Mouse (Mus musculus) heart, embryonic 14.5 days (tissue): ENCODE data around the gene Uvrag. TPM values are rescaled to one million over a fixed set of nuclear protein-coding genes. Genes with fewer than 3 reads are reported as not detected.

ENCODE experiments used
- ATAC-seq: fragments of 200-750 bp; cut with Nextera tagmentation; 2 replicates; pipeline ENCODE4 v1.8.0; 2017; ENCODE audit warnings: low read depth, moderate TSS enrichment; ENCODE audit not compliant: insufficient number of reproducible peaks, insufficient read depth, low FRiP score
- H3K27ac ChIP-seq, 2 experiments: fragments of 200-500 bp in 1 of 2; fragments of 300-500 bp in 1 of 2; sonication (generic) in 1 of 2; replicated peaks in 1 of 2; 2 replicates each; pipeline ENCODE4 v1.5.1; 2012 to 2014; ENCODE audit warnings: low read depth in 2 of 2, low read length in 2 of 2, control low read depth in 1 of 2, mild to moderate bottlenecking in 1 of 2, mixed read lengths in 1 of 2; ENCODE audit not compliant: control insufficient read depth in 1 of 2, insufficient read depth in 1 of 2
- H3K27me3 ChIP-seq: fragments of 300-500 bp; sonication (generic); 2 replicates; pipeline ENCODE4 v1.6.1; 2014; ENCODE audit warnings: mild to moderate bottlenecking, low read length, control low read depth; ENCODE audit not compliant: control insufficient read depth, insufficient read depth
- H3K36me3 ChIP-seq: fragments of 300-500 bp; sonication (generic); 2 replicates; pipeline ENCODE4 v1.6.1; 2014; ENCODE audit warnings: mild to moderate bottlenecking, control low read depth, low read length, mixed read lengths; ENCODE audit not compliant: control insufficient read depth, insufficient read depth
- H3K4me1 ChIP-seq, 2 experiments: fragments of 200-500 bp in 1 of 2; fragments of 300-500 bp in 1 of 2; sonication (generic) in 1 of 2; 2 replicates each; pipeline ENCODE4 v1.6.1; 2012 to 2014; ENCODE audit warnings: low read length in 2 of 2, control low read depth in 1 of 2, mixed read lengths in 1 of 2; ENCODE audit not compliant: control insufficient read depth in 2 of 2, insufficient read depth in 2 of 2
- H3K4me2 ChIP-seq: fragments of 300-500 bp; sonication (generic); 2 replicates; pipeline ENCODE4 v1.6.1; 2014; ENCODE audit warnings: mild to moderate bottlenecking, low read length
- H3K4me3 ChIP-seq, 2 experiments: fragments of 200-500 bp in 1 of 2; fragments of 300-500 bp in 1 of 2; sonication (generic) in 1 of 2; 2 replicates each; pipeline ENCODE4 v1.5.1; 2012 to 2014; ENCODE audit warnings: low read length in 2 of 2, mild to moderate bottlenecking in 2 of 2, control low read depth in 1 of 2, low read depth in 1 of 2, moderate library complexity in 1 of 2; ENCODE audit not compliant: control insufficient read depth in 1 of 2, insufficient read depth in 1 of 2
- H3K9ac ChIP-seq: fragments of 300-500 bp; sonication (generic); 2 replicates; pipeline ENCODE4 v1.6.1; 2014; ENCODE audit warnings: mild to moderate bottlenecking, low read length
- H3K9me3 ChIP-seq: fragments of 300-500 bp; sonication (generic); 2 replicates; pipeline ENCODE4 v1.6.1; 2016; ENCODE audit warnings: low read length, control low read depth; ENCODE audit not compliant: control insufficient read depth
- WGBS: fragments of 180-500 bp; shearing (Covaris S2); extraction: QIAGEN DNeasy Blood & Tissue Kit; methylation state at CpG from one replicate; pipeline ENCODE4 v1.1.7; 2014; 5-methylcytosine and 5-hydroxymethylcytosine counted together
- polyA plus RNA-seq: library from polyadenylated mRNA; unstranded; fragments of >200 nt; fragmentation: Nextera tagmentation; extraction: Ambion mirVana; gene quantifications from 2 replicates; pipeline ENCODE4 v1.2.1, GENCODE M21; 2014

Gene Uvrag
- polyA plus RNA-seq, 1 experiment from 2014 or later = 18.9 TPM

DNA sequence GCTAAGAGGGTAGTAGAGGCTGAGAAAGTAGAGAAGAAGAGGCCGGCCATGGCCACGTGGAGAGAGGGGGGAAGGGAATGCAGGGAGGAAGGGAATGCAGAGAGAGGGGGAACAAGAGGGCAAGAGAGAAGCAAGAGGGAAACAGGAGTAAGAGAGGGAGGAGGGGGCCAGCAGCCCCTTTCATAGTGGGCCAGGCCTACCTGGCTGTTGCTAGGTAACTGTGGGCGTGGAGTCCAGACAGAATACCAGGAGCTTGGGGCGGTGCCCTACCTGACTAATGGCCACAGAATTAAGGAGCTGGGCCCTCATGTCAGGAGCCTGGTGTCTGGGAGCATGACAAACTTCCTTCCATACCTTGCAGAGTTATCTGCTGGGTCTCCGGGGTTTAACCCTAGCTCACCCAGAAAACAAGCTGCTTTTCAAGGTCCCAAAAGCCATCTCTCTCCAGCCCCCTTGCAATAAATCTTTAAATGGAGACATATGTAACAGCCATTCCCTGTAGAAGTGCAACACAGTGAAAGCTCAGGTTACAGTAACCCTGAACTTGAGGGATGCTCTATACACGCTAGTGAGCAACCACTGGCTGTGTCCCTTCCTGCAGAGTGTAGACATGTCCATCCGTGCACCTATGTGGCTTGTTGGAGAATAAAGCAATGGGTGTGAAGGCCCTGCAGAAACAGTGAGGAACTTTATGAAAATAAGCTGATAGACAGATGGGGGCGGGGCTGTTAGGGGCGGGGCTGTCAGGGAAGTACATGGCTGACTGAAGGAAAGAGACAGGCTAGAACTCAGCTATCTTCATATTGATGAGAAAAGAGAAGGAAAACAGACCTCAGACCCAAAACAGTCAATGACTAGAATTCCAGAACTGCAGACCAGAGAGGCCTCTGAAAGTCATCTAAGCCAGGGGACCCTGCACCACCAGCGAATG, 12.7 kb downstream of the Uvrag start:
- 0 out of 2 replicates have a peak, but pooled peaks cover 2% of the 10 kb centered on the region for H3K9me3 ChIP-seq
- H3K9ac ChIP-seq = no peak overlapping the region
- H3K27me3 ChIP-seq = no peaks in the 10 kb centered on the region
- ATAC-seq = no peak
- H3K4me3 ChIP-seq = no peak overlapping the region
- peaks cover 20 to 59% of the 10 kb centered on the region in 2 experiments for H3K4me1 ChIP-seq
- H3K4me2 ChIP-seq = no peak overlapping the region
- H3K27ac ChIP-seq = peak overlapping the region; percentile 41 to 68; a peak in 1 of 4 replicates
- no peaks in the 10 kb centered on the region for H3K36me3 ChIP-seq
- 49% methylated on average over 10 of the region's 10 CpGs for WGBS

DNA sequence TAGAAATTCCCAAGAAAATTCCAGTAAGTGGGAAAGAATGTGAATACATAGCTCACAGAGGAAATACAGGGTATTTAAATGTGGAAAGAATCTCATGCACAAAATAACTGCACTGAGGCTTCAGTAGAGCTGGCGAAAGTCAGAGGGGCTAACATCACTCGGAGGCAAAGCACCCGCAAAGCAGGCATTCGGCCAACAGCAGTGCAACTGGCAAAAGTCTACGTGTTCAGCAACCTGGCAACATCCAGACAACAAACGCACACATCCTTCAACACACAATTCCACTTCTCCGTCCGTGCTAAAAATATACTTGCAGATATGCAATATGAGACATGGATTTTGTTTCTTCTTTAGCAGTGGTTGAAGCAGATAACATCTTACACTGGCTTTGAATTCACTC, 14.9 kb downstream of the Uvrag start:
- no peak overlapping the region for H3K9ac ChIP-seq
- ATAC-seq = no peak
- peak overlapping the region; percentile 31 for H3K4me2 ChIP-seq
- 20% methylated on average over 8 of the region's 8 CpGs for WGBS
- H3K4me1 ChIP-seq = peaks cover 21 to 59% of the 10 kb centered on the region in 2 experiments
- H3K9me3 ChIP-seq = no peaks in the 10 kb centered on the region
- peak overlapping the region; percentile 67 to 69 for H3K27ac ChIP-seq
- H3K36me3 ChIP-seq = no peaks in the 10 kb centered on the region
- H3K4me3 ChIP-seq = no peak overlapping the region
- no peaks in the 10 kb centered on the region for H3K27me3 ChIP-seq

DNA sequence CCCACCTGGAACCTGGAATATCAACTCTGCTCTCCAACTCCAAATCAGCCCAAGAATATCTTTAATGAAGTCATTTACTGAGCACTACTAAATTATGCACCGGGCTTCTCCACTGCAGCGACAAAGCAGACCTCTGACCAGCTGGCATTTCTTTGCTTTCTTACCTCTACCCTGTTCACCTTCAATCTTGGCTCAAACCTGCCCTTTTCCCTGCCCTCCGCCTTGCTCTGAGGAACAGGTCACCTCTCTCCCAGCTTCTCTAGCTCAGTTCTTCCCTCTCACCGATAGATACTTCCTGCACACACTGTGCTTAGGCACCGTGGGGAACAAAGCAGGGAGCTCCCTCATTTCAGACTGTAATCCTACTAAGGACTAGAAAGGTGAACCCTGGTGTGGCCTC, 18.3 kb downstream of the Uvrag start:
- H3K36me3 ChIP-seq = no peaks in the 10 kb centered on the region
- H3K4me2 ChIP-seq = no peak overlapping the region
- no peak for ATAC-seq
- H3K4me1 ChIP-seq = peaks cover 14 to 50% of the 10 kb centered on the region in 2 experiments
- H3K4me3 ChIP-seq = no peak overlapping the region
- H3K9me3 ChIP-seq = no peaks in the 10 kb centered on the region
- 67% methylated on average over 5 of the region's 5 CpGs for WGBS
- no peaks in the 10 kb centered on the region for H3K27me3 ChIP-seq
- H3K9ac ChIP-seq = peak overlapping the region; percentile 27; the same call in 1 of the 2 replicates
- no peak overlapping the region for H3K27ac ChIP-seq

DNA sequence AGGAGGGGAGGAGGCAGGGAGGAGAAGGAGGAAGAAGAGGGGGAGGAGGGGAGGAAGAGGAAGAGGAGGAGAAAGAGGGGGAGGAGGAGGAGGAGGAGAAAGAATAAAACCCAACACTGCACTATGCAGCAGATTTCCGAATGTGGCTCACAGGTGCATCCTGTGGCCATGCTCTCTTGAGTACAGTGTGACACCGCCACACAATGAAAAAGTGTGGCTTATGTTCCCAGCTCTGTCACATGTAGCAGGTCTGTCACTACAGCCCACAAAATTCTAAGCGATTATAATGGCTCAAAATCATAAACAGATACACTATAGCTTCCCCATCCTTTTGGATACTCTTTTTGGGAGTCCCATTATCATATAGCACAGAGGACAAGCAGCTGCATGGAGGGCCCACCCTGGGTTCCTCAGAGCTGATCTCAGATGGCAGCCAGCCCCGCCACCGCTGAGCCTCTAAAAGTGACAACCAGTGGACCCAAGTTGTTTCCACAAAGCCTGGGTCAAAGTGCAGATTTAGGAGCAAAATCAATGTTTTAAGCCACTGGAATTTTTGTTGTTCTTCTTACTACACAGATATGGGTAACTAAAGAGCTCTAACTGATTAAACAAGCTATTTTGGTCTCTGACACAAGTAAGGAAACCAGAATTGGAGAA, 19.9 kb downstream of the Uvrag start:
- H3K9ac ChIP-seq = no peak overlapping the region
- no peaks in the 10 kb centered on the region for H3K9me3 ChIP-seq
- 0 out of 2 replicates have a peak, but pooled peaks cover 3% of the 10 kb centered on the region for H3K36me3 ChIP-seq
- H3K4me2 ChIP-seq = no peak overlapping the region
- H3K4me3 ChIP-seq = no peak overlapping the region
- H3K4me1 ChIP-seq = peaks cover 7 to 34% of the 10 kb centered on the region in 2 experiments; a peak in 3 of 4 replicates
- no peak overlapping the region; a peak in 1 of 4 replicates for H3K27ac ChIP-seq
- 88% methylated on average over 5 of the region's 5 CpGs for WGBS
- no peaks in the 10 kb centered on the region for H3K27me3 ChIP-seq
- no peak for ATAC-seq

DNA sequence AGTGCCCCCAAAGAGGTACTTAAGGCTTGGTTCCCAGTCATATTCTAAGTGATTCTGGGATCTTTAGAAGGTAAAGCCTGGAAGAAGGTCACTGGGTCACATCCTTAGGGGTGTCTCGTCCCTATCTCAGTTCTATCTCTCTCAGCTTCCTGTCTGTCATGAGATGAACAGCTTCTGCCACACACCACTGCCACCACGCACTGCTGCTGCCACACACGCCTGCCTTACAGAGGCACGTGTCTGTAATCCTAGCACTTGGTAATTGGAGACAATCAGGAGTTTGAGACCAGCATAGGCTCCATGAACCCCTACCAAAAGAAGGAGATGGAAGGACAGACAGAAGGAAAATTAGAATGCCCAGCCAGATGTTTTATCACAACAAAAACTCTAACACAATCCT, 20.9 kb downstream of the Uvrag start:
- H3K36me3 ChIP-seq = 0 out of 2 replicates have a peak, but pooled peaks cover 8% of the 10 kb centered on the region
- no peak for ATAC-seq
- H3K9me3 ChIP-seq = no peaks in the 10 kb centered on the region
- no peak overlapping the region for H3K9ac ChIP-seq
- 58% methylated on average over 4 of the region's 4 CpGs for WGBS
- no peak overlapping the region for H3K4me2 ChIP-seq
- no peak overlapping the region for H3K4me3 ChIP-seq
- H3K4me1 ChIP-seq = peaks cover 9 to 24% of the 10 kb centered on the region in 2 experiments; a peak in 3 of 4 replicates
- H3K27ac ChIP-seq = no peak overlapping the region
- H3K27me3 ChIP-seq = no peaks in the 10 kb centered on the region

DNA sequence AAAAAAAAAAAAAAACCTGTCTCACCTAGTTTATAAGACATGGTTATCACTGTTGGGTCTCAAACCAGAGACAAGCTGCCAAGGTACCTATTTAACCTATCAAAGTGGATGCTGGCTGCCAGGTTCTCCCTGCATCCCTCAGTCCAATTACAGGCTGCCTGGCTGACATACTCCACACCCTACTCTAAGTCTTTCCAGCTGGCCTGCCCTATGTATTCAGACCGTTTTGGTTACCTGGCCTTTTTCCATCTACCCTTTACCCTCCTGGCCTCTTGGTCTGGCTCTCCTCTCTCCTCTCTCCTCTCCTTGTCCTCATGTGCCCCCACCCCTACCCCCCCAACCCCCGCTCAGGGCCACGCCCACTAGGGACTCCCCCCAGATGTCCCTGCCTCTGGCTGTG, 24.2 kb downstream of the Uvrag start:
- 76% methylated on average over 3 of the region's 3 CpGs for WGBS
- Histone ChIP-seq H3K27ac (no peak overlapping the region), H3K4me3 (no peak overlapping the region), H3K4me1 (peaks cover 11 to 16% of the 10 kb centered on the region in 2 experiments; a peak in 3 of 4 replicates), H3K36me3 (0 out of 2 replicates have a peak, but pooled peaks cover 10% of the 10 kb centered on the region), H3K27me3 (no peaks in the 10 kb centered on the region), H3K4me2 (no peak overlapping the region), H3K9me3 (no peaks in the 10 kb centered on the region), H3K9ac (no peak overlapping the region)
- ATAC-seq = no peak

DNA sequence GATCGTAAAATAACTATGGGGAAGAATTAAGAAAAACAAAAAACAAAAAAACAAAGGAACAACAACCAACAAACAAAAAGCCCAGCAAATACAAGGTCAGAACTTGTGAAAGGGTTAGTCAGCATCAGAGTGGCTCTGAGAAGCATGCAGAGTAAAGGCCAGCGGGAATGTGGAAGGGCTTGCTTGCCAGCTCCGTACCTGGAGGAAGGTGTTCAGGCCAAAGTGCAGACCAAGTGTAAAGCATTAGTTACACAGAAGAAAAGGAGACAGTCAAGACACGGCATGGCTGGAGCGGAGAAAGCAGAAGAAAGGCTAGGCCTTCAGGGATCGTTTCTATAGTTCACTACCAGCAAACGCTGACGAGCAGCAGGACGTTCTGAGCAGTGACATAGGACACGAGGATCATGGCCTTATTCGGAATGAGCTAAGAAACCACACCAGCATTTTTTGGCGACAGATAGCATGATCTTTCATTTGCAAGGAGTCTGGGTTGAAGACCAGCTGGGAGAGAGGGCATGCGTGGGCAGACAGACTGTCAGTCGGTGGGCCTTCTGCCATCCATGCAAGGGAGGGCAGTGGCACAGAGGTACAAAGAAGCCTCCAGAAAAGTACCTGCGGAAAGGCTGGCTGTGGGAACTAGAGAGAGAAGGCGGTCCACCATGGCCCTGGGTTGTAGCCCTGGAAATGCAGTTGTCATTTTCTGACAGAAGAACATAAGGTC, 26.8 kb downstream of the Uvrag start:
- WGBS = 87% methylated on average over 16 of the region's 16 CpGs

More for the DNA sequence above, 26.8 kb downstream of the Uvrag start:
- Histone ChIP-seq H3K4me1 (peaks cover 6 to 7% of the 10 kb centered on the region in 2 experiments; a peak in 3 of 4 replicates), H3K9ac (no peak overlapping the region), H3K27ac (no peak overlapping the region), H3K9me3 (no peaks in the 10 kb centered on the region), H3K4me3 (no peak overlapping the region), H3K27me3 (no peaks in the 10 kb centered on the region), H3K4me2 (no peak overlapping the region), H3K36me3 (0 out of 2 replicates have a peak, but pooled peaks cover 10% of the 10 kb centered on the region)
- no peak for ATAC-seq
